Mouse (Mus musculus) Muller cell, postnatal 12 days (primary cell): ENCODE measurements at regions not wholly inside any gene's neighbourhood (a gene's known extent, or its start where the extent isn't known, plus 50 kb on each side); places are given as distances from the start of the nearest gene placed in this dataset.

Experiments used
- DNase-seq: peaks from one replicate; pipeline ENCODE4 v3.0.0-alpha.2; 2015; ENCODE audit errors: inconsistent ontology term

- no peak for DNase-seq
These were observed 183.1 kb downstream of the Pcdh19 start for GRCm38 (mm10) chrX:133505683-133506082.

DNA sequence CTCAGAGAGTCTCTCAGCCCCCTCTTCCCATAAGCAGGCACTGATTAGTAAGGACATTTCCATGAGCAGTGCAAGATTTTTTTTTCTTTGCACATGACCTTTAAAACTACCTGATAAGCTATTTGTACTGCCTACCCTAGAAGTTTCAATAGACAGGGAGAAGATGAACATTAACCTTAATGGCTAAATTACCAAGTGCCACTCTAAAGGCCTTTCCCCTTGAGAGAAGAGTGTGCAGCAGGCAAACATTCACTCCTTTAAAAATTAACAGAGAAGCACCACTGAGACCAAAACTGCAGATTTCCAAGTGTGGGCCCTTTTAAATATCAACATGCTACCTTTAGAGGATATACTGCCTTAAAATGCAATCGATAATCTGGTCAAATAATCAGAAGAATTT is 226.9 kb downstream of the Pcdh19 start:
- DNase-seq = no peak

DNA sequence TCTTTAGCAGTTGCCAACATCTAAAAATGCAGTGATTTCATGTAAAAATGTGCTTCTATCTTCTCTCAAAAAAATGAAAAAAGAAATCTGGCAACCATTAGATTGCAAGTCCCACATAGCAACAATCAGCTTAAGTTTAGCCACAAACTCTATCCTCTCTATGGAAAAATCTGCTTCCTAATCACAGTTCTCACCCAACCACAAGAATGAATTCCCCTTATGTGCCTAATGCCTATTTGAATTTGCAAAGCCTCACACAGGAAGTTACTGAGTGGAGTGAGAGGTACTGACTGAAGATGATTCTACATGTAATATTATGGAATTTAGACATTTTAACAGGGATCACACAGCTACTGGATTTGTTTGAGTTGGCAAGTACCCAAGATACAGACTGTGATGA is 241.4 kb downstream of the Pcdh19 start:
- peak; percentile 12 for DNase-seq

- DNase-seq = no peak
These were observed 286.3 kb downstream of the Pcdh19 start for GRCm38 (mm10) chrX:133402446-133402845.

DNA sequence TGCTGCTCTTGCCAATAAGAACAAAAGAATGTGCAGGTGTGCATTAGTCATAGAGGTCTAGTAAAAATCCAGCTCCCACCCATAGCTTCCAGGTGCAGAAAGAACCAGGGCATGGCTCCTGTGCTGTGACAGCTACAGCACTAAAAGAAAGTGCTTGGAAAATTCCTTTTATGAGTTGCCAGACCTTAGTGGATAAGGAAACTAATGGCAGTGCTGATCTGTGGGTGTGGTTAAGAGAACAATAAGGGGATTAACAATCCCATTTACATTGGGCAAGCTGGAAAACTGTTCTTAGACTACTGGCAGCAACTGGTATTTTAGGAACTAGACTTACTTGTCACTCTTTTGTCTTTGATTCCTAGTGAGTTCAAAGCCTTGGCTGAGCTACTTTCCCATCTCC is 301.0 kb downstream of the Pcdh19 start:
- DNase-seq = no peak

- no peak for DNase-seq
These were observed 314.8 kb downstream of the Pcdh19 start for GRCm38 (mm10) chrX:133373960-133374359.

- no peak for DNase-seq
These were observed 315.7 kb downstream of the Pcdh19 start for GRCm38 (mm10) chrX:133373047-133373446.

DNA sequence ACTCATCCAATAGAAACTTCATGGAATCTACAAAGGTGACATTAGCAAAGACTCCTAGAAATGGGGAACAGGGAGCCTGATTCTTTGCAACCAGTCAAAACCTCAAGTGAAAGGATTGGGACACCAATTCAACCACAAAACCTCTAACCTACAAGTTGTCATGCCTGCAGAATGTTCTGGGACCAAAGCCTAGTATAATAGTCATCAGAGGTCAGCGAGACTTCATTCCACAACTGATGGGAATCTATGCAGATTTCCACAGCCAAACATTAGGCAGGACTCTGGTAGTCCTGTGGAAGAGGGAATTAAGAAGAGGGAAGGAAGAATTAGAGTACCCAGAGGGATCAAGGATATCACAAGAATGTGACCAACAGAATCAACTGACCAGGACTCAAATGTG is 316.4 kb downstream of the Pcdh19 start:
- DNase-seq = peak; percentile 50

DNA sequence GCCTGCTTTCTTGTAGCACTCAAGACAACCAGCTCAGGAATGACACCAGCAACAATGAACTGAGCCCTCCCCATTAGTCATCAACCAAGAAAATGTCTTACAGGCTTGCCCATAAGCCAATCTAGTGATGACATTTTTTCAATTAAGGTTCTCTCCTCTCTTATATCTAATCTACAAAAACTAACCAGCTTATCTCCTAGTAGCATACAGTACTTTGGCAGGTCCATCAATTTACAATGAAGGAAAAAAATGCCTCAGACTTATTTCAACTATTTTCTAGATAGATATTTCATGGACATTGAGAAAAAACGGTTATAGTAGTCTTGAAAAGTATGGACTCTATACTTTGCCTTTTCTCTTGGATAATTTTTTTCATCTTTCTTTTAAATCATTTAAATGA is 328.0 kb downstream of the Pcdh19 start:
- no peak for DNase-seq
